Mouse (Mus musculus): ENCODE data around the gene Pip4k2a. TPM values are rescaled to one million over a fixed set of nuclear protein-coding genes. Genes with fewer than 3 reads are reported as not detected.

The Pip4k2a gene
- polyA plus RNA-seq, 1 experiment: 21.8 TPM

DNA sequence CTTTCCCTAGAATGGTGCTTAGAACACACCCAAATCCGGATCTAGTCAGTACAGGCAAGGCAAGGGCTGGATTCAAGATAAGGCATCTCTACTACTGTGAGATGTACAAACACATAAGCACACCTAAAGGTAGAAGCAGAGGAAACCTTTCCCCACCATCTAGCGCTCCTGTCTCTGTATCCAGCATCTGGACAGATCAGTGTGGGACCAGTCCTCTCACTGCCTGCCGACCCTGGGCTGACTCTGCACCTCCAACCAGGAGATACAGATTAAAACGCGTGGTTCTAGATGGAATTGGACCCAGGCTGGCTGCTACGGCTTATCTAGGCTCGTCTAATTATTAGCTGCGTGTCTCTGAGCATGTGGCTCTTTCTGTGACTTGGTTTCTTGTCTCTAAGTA, 142.7 kb downstream of the Pip4k2a start:
- 91% methylated on average over 8 of the region's 8 CpGs for WGBS
- H3K27ac ChIP-seq (ENCODE audit: insufficient read depth, low read length): no peak overlapping the region
- no peak for DNase-seq (ENCODE audit: low read depth in 1 of 2, low spot score in 2 of 2)
- no peaks in the 10 kb centered on the region for H3K27me3 ChIP-seq (ENCODE audit: control insufficient read depth, insufficient read depth, low read length)
- H3K4me3 ChIP-seq (ENCODE audit: extremely low read depth, insufficient read depth, insufficient read length): no peak overlapping the region
- no peak for TF ChIP-seq POLR2A (IDR thresholded peaks at IDR 0.05; ENCODE audit: low read depth, low read length)
- TF ChIP-seq CTCF (IDR thresholded peaks at IDR 0.05; ENCODE audit: extremely low read depth, insufficient read depth, insufficient read length, insufficient replicate concordance): no peak
- peaks cover 7% of the 10 kb centered on the region for H3K36me3 ChIP-seq (ENCODE audit: control insufficient read depth, insufficient read depth, low read length)
- no peaks in the 10 kb centered on the region for H3K4me1 ChIP-seq (ENCODE audit: control insufficient read depth, insufficient read depth, insufficient read length)

DNA sequence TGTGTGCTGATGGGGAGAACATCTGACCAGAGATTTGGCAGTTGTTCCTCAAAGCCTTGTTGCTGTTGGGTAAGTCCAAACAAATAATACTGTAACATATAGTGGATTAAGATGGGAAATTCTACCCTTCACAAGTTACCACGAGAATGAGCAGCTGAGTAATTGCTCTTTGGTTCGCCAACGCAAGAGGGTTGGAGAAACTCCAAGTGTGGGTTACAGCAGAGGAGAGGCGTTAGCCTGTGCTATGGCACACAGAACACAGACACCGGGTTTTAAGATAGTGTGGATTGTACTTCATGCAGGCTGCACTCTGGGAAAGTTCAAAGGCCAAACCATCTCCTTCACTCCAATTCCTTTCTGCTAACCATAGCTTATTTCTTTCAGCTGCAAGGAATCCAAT, 144.6 kb downstream of the Pip4k2a start:
- Histone ChIP-seq H3K4me1 (ENCODE audit: control insufficient read depth, insufficient read depth, insufficient read length) (no peaks in the 10 kb centered on the region), H3K4me3 (ENCODE audit: extremely low read depth, insufficient read depth, insufficient read length) (no peak overlapping the region), H3K36me3 (ENCODE audit: control insufficient read depth, insufficient read depth, low read length) (peaks cover 16% of the 10 kb centered on the region), H3K27ac (ENCODE audit: insufficient read depth, low read length) (no peak overlapping the region), H3K27me3 (ENCODE audit: control insufficient read depth, insufficient read depth, low read length) (no peaks in the 10 kb centered on the region)
- WGBS: 92% methylated on average over 5 of the region's 5 CpGs
- no peak for DNase-seq (ENCODE audit: low read depth in 1 of 2, low spot score in 2 of 2)
- TF ChIP-seq POLR2A (IDR thresholded peaks at IDR 0.05; ENCODE audit: low read depth, low read length) (no peak), CTCF (IDR thresholded peaks at IDR 0.05; ENCODE audit: extremely low read depth, insufficient read depth, insufficient read length, insufficient replicate concordance) (no peak)

DNA sequence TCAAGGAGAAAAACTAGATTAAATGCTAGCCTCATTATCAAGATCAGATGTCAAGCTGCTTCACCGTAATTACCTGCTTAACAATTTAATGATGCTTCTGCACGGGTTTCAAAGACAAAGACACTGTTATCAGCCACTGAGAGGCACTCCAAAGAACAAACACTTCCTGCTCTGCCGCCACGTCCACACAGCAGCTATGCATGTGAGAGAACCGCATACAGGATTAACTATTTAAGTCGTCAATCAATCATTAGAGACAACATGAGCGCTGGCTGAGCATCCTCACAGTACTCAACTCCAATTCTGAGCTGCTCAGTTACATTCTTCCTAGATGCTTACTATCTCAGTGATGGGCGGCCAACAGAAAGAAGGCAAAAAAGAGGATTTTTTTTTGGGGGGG, 147.3 kb downstream of the Pip4k2a start:
- Histone ChIP-seq H3K36me3 (ENCODE audit: control insufficient read depth, insufficient read depth, low read length) (peaks cover 30% of the 10 kb centered on the region), H3K4me3 (ENCODE audit: extremely low read depth, insufficient read depth, insufficient read length) (no peak overlapping the region), H3K27me3 (ENCODE audit: control insufficient read depth, insufficient read depth, low read length) (no peaks in the 10 kb centered on the region), H3K4me1 (ENCODE audit: control insufficient read depth, insufficient read depth, insufficient read length) (no peaks in the 10 kb centered on the region), H3K27ac (ENCODE audit: insufficient read depth, low read length) (no peak overlapping the region)
- no peak for DNase-seq (ENCODE audit: low read depth in 1 of 2, low spot score in 2 of 2)
- no peak for TF ChIP-seq POLR2A (IDR thresholded peaks at IDR 0.05; ENCODE audit: low read depth, low read length)
- no peak for TF ChIP-seq CTCF (IDR thresholded peaks at IDR 0.05; ENCODE audit: extremely low read depth, insufficient read depth, insufficient read length, insufficient replicate concordance)
- WGBS: 89% methylated on average over 8 of the region's 8 CpGs

DNA sequence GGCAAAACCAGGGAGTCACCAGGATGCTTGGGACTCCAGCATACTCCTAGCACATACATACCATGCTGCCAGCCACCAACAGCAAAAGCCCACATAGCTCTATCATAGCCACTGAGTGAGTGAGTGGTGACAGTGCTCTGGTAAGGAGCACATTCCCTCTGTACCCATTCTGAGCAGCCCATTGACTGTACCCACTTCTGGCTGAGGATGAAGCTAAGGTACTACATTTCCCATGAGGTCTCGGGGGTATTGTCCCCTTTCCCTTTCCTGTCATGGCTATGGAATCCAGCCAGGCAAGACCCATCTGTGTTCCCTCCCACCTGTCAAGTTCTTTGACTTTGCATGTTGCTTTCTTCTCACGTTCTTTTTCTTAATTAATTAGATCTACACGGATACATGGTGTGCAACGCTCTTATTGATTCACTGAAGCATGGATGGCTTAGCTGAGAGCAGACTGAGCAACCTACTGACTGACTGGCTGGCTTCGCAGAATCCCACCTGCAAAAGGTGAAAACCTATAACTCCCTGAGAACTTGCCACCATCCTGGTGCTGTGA, 149.8 kb downstream of the Pip4k2a start:
- 91% methylated on average over 5 of the region's 5 CpGs for WGBS
- peaks cover 43% of the 10 kb centered on the region for H3K36me3 ChIP-seq (ENCODE audit: control insufficient read depth, insufficient read depth, low read length)

DNA sequence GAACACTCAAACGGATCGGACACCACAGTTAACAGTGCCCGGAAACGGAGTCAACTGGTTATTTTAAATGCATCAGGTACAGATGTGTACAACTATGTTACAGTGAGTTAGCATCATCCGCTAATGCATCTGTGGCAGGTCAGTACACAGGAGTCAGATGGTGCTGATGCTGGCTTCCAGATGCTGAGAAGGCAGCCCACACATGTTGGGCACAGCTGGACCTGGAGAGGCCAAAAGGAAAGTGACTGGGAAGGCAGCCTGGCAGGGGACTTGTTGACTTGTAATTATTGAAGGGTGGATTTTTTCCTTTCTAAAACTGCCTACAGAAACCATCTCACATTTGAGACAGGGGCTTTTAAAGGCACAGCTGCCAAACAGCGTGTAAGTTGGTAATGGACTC, 155.4 kb downstream of the Pip4k2a start:
- Histone ChIP-seq H3K27me3 (ENCODE audit: control insufficient read depth, insufficient read depth, low read length) (no peaks in the 10 kb centered on the region), H3K4me3 (ENCODE audit: extremely low read depth, insufficient read depth, insufficient read length) (no peak overlapping the region), H3K36me3 (ENCODE audit: control insufficient read depth, insufficient read depth, low read length) (peaks cover 35% of the 10 kb centered on the region), H3K4me1 (ENCODE audit: control insufficient read depth, insufficient read depth, insufficient read length) (no peaks in the 10 kb centered on the region), H3K27ac (ENCODE audit: insufficient read depth, low read length) (no peak overlapping the region)
- 94% methylated on average over 6 of the region's 6 CpGs for WGBS
- TF ChIP-seq POLR2A (IDR thresholded peaks at IDR 0.05; ENCODE audit: low read depth, low read length) (no peak), CTCF (IDR thresholded peaks at IDR 0.05; ENCODE audit: extremely low read depth, insufficient read depth, insufficient read length, insufficient replicate concordance) (no peak)
- DNase-seq (ENCODE audit: low read depth in 1 of 2, low spot score in 2 of 2): no peak

More for the DNA sequence above, 149.8 kb downstream of the Pip4k2a start:
- DNase-seq (ENCODE audit: low read depth in 1 of 2, low spot score in 2 of 2): no peak
- TF ChIP-seq CTCF (IDR thresholded peaks at IDR 0.05; ENCODE audit: extremely low read depth, insufficient read depth, insufficient read length, insufficient replicate concordance) (no peak), POLR2A (IDR thresholded peaks at IDR 0.05; ENCODE audit: low read depth, low read length) (no peak)
- no peaks in the 10 kb centered on the region for H3K4me1 ChIP-seq (ENCODE audit: control insufficient read depth, insufficient read depth, insufficient read length)
- H3K27ac ChIP-seq (ENCODE audit: insufficient read depth, low read length): no peak overlapping the region
- H3K27me3 ChIP-seq (ENCODE audit: control insufficient read depth, insufficient read depth, low read length): no peaks in the 10 kb centered on the region
- no peak overlapping the region for H3K4me3 ChIP-seq (ENCODE audit: extremely low read depth, insufficient read depth, insufficient read length)

DNA sequence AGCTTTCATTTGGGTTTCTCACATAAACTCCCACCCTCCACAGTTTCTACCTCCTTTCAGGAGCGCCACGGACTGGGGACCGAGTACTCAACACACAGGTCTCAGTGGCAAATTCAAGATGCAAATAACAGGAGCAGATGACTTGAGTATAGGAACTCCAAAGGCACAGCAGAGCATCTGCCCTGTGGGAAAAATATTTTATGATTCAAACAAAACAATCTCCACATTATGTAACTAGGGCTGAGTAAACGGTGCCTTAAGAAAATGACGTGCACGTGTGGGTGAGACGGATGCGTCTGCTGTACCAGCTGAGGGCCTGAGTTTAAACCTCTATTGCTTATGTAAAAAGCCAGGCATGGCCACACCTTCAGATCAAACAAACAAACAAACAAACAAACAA, 156.9 kb downstream of the Pip4k2a start:
- TF ChIP-seq CTCF (IDR thresholded peaks at IDR 0.05; ENCODE audit: extremely low read depth, insufficient read depth, insufficient read length, insufficient replicate concordance) (no peak), POLR2A (IDR thresholded peaks at IDR 0.05; ENCODE audit: low read depth, low read length) (no peak)
- Histone ChIP-seq H3K4me1 (ENCODE audit: control insufficient read depth, insufficient read depth, insufficient read length) (no peaks in the 10 kb centered on the region), H3K36me3 (ENCODE audit: control insufficient read depth, insufficient read depth, low read length) (peaks cover 27% of the 10 kb centered on the region), H3K4me3 (ENCODE audit: extremely low read depth, insufficient read depth, insufficient read length) (no peak overlapping the region), H3K27me3 (ENCODE audit: control insufficient read depth, insufficient read depth, low read length) (no peaks in the 10 kb centered on the region), H3K27ac (ENCODE audit: insufficient read depth, low read length) (no peak overlapping the region)
- no peak for DNase-seq (ENCODE audit: low read depth in 1 of 2, low spot score in 2 of 2)
- 98% methylated on average over 8 of the region's 8 CpGs for WGBS

DNA sequence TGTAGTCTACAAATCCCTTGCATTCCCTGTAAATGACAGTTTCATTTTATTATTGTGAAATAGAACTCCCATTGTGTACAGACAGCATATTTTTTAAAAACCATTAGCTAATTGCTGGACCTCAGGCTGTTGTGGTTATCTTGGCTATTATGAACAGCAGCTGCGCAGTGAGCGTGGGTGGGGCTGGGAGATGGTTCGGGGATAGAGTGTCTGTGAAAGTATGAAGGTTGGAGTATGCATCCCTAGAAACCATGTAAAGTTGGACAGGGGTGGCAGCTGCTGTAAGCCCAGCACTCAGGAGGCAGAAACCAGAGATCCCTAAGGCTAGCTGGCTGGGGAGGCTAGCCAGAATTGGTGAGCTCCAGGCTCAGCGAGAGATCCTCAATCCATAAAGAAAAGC, 158.4 kb downstream of the Pip4k2a start:
- 98% methylated on average over 4 of the region's 4 CpGs for WGBS
- DNase-seq (ENCODE audit: low read depth in 1 of 2, low spot score in 2 of 2): no peak
- H3K36me3 ChIP-seq (ENCODE audit: control insufficient read depth, insufficient read depth, low read length): peaks cover 19% of the 10 kb centered on the region

More for the DNA sequence above, 158.4 kb downstream of the Pip4k2a start:
- H3K4me1 ChIP-seq (ENCODE audit: control insufficient read depth, insufficient read depth, insufficient read length): no peaks in the 10 kb centered on the region
- H3K27ac ChIP-seq (ENCODE audit: insufficient read depth, low read length): no peak overlapping the region
- no peak for TF ChIP-seq CTCF (IDR thresholded peaks at IDR 0.05; ENCODE audit: extremely low read depth, insufficient read depth, insufficient read length, insufficient replicate concordance)
- no peak for TF ChIP-seq POLR2A (IDR thresholded peaks at IDR 0.05; ENCODE audit: low read depth, low read length)
- H3K4me3 ChIP-seq (ENCODE audit: extremely low read depth, insufficient read depth, insufficient read length): no peak overlapping the region
- H3K27me3 ChIP-seq (ENCODE audit: control insufficient read depth, insufficient read depth, low read length): no peaks in the 10 kb centered on the region
